Mouse (Mus musculus) lung, embryonic 16.5 days (tissue): Measurements from ENCODE around the gene Pold1. TPM values are rescaled to one million over a fixed set of nuclear protein-coding genes. Genes with fewer than 3 reads are reported as not detected.

Source experiments
- ATAC-seq: fragments of 200-750 bp; cut with Nextera tagmentation; 2 replicates; pipeline ENCODE4 v1.8.0; 2017; ENCODE audit warnings: low read depth, mild to moderate bottlenecking, moderate library complexity
- H3K27ac ChIP-seq: fragments of 300-500 bp; sonication (generic); 2 replicates; pipeline ENCODE4 v1.5.1; 2014; ENCODE audit warnings: mild to moderate bottlenecking, control low read depth, low read length
- H3K27me3 ChIP-seq: fragments of 300-500 bp; sonication (generic); 2 replicates; pipeline ENCODE4 v1.6.1; 2014; ENCODE audit warnings: low read depth, low read length, mixed read lengths; ENCODE audit not compliant: control insufficient read depth, insufficient read depth
- H3K36me3 ChIP-seq: fragments of 300-500 bp; sonication (generic); 2 replicates; pipeline ENCODE4 v1.6.1; 2014; ENCODE audit warnings: low read length; ENCODE audit not compliant: control insufficient read depth, insufficient read depth
- H3K4me1 ChIP-seq: fragments of 300-500 bp; sonication (generic); replicated peaks from 2 replicates; pipeline ENCODE4 v1.6.1; 2014; ENCODE audit warnings: low read length, mixed read lengths; ENCODE audit not compliant: control insufficient read depth, insufficient read depth
- H3K4me2 ChIP-seq: fragments of 300-500 bp; sonication (generic); 2 replicates; pipeline ENCODE4 v1.6.1; 2014; ENCODE audit warnings: low read depth, low read length, control low read depth
- H3K4me3 ChIP-seq: fragments of 300-500 bp; sonication (generic); 2 replicates; pipeline ENCODE4 v1.5.1; 2014; ENCODE audit warnings: mild to moderate bottlenecking, low read length, control low read depth
- H3K9ac ChIP-seq: fragments of 300-500 bp; sonication (generic); 2 replicates; pipeline ENCODE4 v1.6.1; 2014; ENCODE audit warnings: low read length, control low read depth
- H3K9me3 ChIP-seq: fragments of 300-500 bp; sonication (generic); 2 replicates; pipeline ENCODE4 v1.6.1; 2016; ENCODE audit warnings: low read length; ENCODE audit not compliant: control insufficient read depth
- WGBS: fragments of 180-500 bp; shearing (Covaris S2); extraction: QIAGEN DNeasy Blood & Tissue Kit; methylation state at CpG from one replicate; pipeline ENCODE4 v1.1.7; 2014; 5-methylcytosine and 5-hydroxymethylcytosine counted together
- polyA plus RNA-seq: library from polyadenylated mRNA; unstranded; fragments of >200 nt; fragmentation: Nextera tagmentation; extraction: Ambion mirVana; gene quantifications from 2 replicates; pipeline ENCODE4 v1.2.1, GENCODE M21; 2015

The Pold1 gene
- polyA plus RNA-seq, 1 experiment from 2014 or later, result 100 TPM

GRCm38 (mm10) chr7:44570989-44571388 is 22.3 kb upstream of the Pold1 start:
- Histone ChIP-seq H3K9ac (no peak overlapping the region), H3K4me3 (no peak overlapping the region), H3K36me3 (no peaks in the 10 kb centered on the region), H3K4me2 (no peak overlapping the region), H3K4me1 (0 out of 2 replicates have a peak, but pooled peaks cover 5% of the 10 kb centered on the region), H3K27ac (no peak overlapping the region), H3K27me3 (no peaks in the 10 kb centered on the region), H3K9me3 (no peaks in the 10 kb centered on the region)
- ATAC-seq, result no peak
- WGBS, result 66% methylated on average over 6 of the region's 6 CpGs

- Histone ChIP-seq H3K27ac (no peak overlapping the region), H3K9me3 (no peaks in the 10 kb centered on the region), H3K9ac (no peak overlapping the region), H3K4me1 (0 out of 2 replicates have a peak, but pooled peaks cover 5% of the 10 kb centered on the region), H3K4me3 (no peak overlapping the region), H3K36me3 (no peaks in the 10 kb centered on the region), H3K27me3 (no peaks in the 10 kb centered on the region), H3K4me2 (no peak overlapping the region)
- no peak for ATAC-seq
- WGBS, result 35% methylated on average over 9 of the region's 9 CpGs
Measured at GRCm38 (mm10) chr7:44568803-44569202, 20.2 kb upstream of the Pold1 start.

- no peak overlapping the region for H3K4me3 ChIP-seq
- 57% methylated on average over 6 of the region's 6 CpGs for WGBS
- H3K4me2 ChIP-seq, result no peak overlapping the region
- H3K36me3 ChIP-seq, result no peaks in the 10 kb centered on the region
- H3K4me1 ChIP-seq, result 0 out of 2 replicates have a peak, but pooled peaks cover 2% of the 10 kb centered on the region
- H3K9me3 ChIP-seq, result no peaks in the 10 kb centered on the region
- H3K27me3 ChIP-seq, result no peaks in the 10 kb centered on the region
- no peak overlapping the region for H3K9ac ChIP-seq
- H3K27ac ChIP-seq, result no peak overlapping the region
- no peak for ATAC-seq
Measured at GRCm38 (mm10) chr7:44565414-44565813, 16.8 kb upstream of the Pold1 start.

- ATAC-seq, result no peak
- WGBS, result 81% methylated on average over 10 of the region's 10 CpGs
Measured at GRCm38 (mm10) chr7:44564486-44564885, 15.8 kb upstream of the Pold1 start.

GRCm38 (mm10) chr7:44563284-44563683 is 14.6 kb upstream of the Pold1 start:
- 32% methylated on average over 8 of the region's 8 CpGs for WGBS
- H3K36me3 ChIP-seq, result no peaks in the 10 kb centered on the region
- peak; percentile 51; the same call in 1 of the 2 replicates for ATAC-seq
- H3K27ac ChIP-seq, result no peak overlapping the region
- H3K9me3 ChIP-seq, result no peaks in the 10 kb centered on the region
- no peaks in the 10 kb centered on the region for H3K4me1 ChIP-seq
- no peak overlapping the region for H3K9ac ChIP-seq
- H3K4me3 ChIP-seq, result no peak overlapping the region
- H3K27me3 ChIP-seq, result no peaks in the 10 kb centered on the region
- no peak overlapping the region for H3K4me2 ChIP-seq

More at GRCm38 (mm10) chr7:44564486-44564885, 15.8 kb upstream of the Pold1 start:
- no peak overlapping the region for H3K4me2 ChIP-seq
- no peaks in the 10 kb centered on the region for H3K36me3 ChIP-seq
- no peaks in the 10 kb centered on the region for H3K9me3 ChIP-seq
- no peak overlapping the region for H3K9ac ChIP-seq
- no peak overlapping the region for H3K4me3 ChIP-seq
- H3K4me1 ChIP-seq, result 0 out of 2 replicates have a peak, but pooled peaks cover 2% of the 10 kb centered on the region
- no peaks in the 10 kb centered on the region for H3K27me3 ChIP-seq
- H3K27ac ChIP-seq, result no peak overlapping the region

GRCm38 (mm10) chr7:44560435-44561400 is 12.1 kb upstream of the Pold1 start:
- Histone ChIP-seq H3K9ac (no peak overlapping the region), H3K27me3 (no peaks in the 10 kb centered on the region)
- peak; percentile 53 for ATAC-seq

GRCm38 (mm10) chr7:44557629-44558028 is 9.0 kb upstream of the Pold1 start:
- WGBS, result 50% methylated on average over 2 of the region's 2 CpGs
- ATAC-seq, result no peak
- Histone ChIP-seq H3K27ac (no peak overlapping the region), H3K4me1 (peaks cover 6% of the 10 kb centered on the region; the same call in 1 of the 2 replicates), H3K9ac (no peak overlapping the region), H3K4me2 (no peak overlapping the region), H3K36me3 (no peaks in the 10 kb centered on the region), H3K4me3 (no peak overlapping the region), H3K27me3 (no peaks in the 10 kb centered on the region), H3K9me3 (no peaks in the 10 kb centered on the region)

More at GRCm38 (mm10) chr7:44560435-44561400, 12.1 kb upstream of the Pold1 start:
- no peaks in the 10 kb centered on the region for H3K36me3 ChIP-seq
- no peak overlapping the region for H3K27ac ChIP-seq
- no peak overlapping the region for H3K4me2 ChIP-seq
- 52% methylated on average over 18 of the region's 18 CpGs for WGBS
- no peaks in the 10 kb centered on the region for H3K4me1 ChIP-seq
- no peaks in the 10 kb centered on the region for H3K9me3 ChIP-seq
- H3K4me3 ChIP-seq, result no peak overlapping the region

- Histone ChIP-seq H3K27ac (peak within 1 kb of the TSS; percentile 100), H3K36me3 (peaks cover 28% of the 10 kb centered on the region), H3K27me3 (no peaks in the 10 kb centered on the region), H3K4me3 (peak within 1 kb of the TSS; percentile 85), H3K9ac (peak within 1 kb of the TSS; percentile 82), H3K4me1 (peaks cover 9% of the 10 kb centered on the region; the same call in 1 of the 2 replicates), H3K9me3 (no peaks in the 10 kb centered on the region), H3K4me2 (peak within 1 kb of the TSS; percentile 77)
- peak; percentile 89 for ATAC-seq
- under 1% methylated on average over 22 of the region's 22 CpGs for WGBS
Measured at GRCm38 (mm10) chr7:44553826-44554225, 5.2 kb upstream of the Pold1 start, which contains the start of gene Nr1h2. TSS of gene Nr1h2 (minus strand) at chr7:44553951.

GRCm38 (mm10) chr7:44553196-44553764 is 4.6 kb upstream of the Pold1 start:
- under 1% methylated on average over 31 of the region's 32 CpGs for WGBS
- Histone ChIP-seq H3K9ac (peak overlapping the region; percentile 82), H3K4me1 (peaks cover 9% of the 10 kb centered on the region; the same call in 1 of the 2 replicates), H3K36me3 (peaks cover 28% of the 10 kb centered on the region), H3K4me3 (peak overlapping the region; percentile 85), H3K4me2 (peak overlapping the region; percentile 67), H3K27me3 (no peaks in the 10 kb centered on the region), H3K9me3 (no peaks in the 10 kb centered on the region), H3K27ac (peak overlapping the region; percentile 100)
- ATAC-seq, result peak; percentile 78
